Mouse (Mus musculus) myocyte (in vitro differentiated cells): ENCODE measurements around the gene Lrrc2.

Experiments
- CEBPB ChIP-seq: IDR thresholded peaks from 2 replicates; pipeline ENCODE4 v1.6.1; 2011; ENCODE audit warnings: mild to moderate bottlenecking, moderate library complexity; ENCODE audit not compliant: poor library complexity, insufficient read depth, severe bottlenecking
- E2F4 ChIP-seq: IDR thresholded peaks from one replicate; pipeline ENCODE4 v1.6.1; 2011; ENCODE audit warnings: mild to moderate bottlenecking, control low read depth, moderate library complexity; ENCODE audit not compliant: insufficient read depth
- MAX ChIP-seq: IDR thresholded peaks from one replicate; pipeline ENCODE4 v1.6.1; 2011; ENCODE audit warnings: low read depth, mild to moderate bottlenecking, control low read depth
- MYOG ChIP-seq, 3 experiments: IDR thresholded peaks; one replicate each; pipeline ENCODE4 v1.6.1; 2011; ENCODE audit warnings: control low read depth in 2 of 3, low read depth in 2 of 3, mild to moderate bottlenecking in 2 of 3; ENCODE audit not compliant: insufficient read length in 2 of 3, control insufficient read depth in 1 of 3, insufficient read depth in 1 of 3
- POLR2A ChIP-seq: IDR thresholded peaks from one replicate; pipeline ENCODE4 v1.6.1; 2011; ENCODE audit warnings: low read depth, mild to moderate bottlenecking, control low read depth, moderate library complexity; ENCODE audit not compliant: insufficient read length
- POLR2AphosphoS2 ChIP-seq: IDR thresholded peaks from one replicate; pipeline ENCODE4 v1.6.1; 2011; ENCODE audit warnings: low read depth, control low read depth; ENCODE audit not compliant: insufficient read length
- TCF12 ChIP-seq: IDR thresholded peaks from one replicate; pipeline ENCODE4 v1.6.1; 2011; ENCODE audit warnings: mild to moderate bottlenecking, control low read depth; ENCODE audit not compliant: poor library complexity, insufficient read depth, severe bottlenecking
- TCF3 ChIP-seq: IDR thresholded peaks from one replicate; pipeline ENCODE4 v1.6.1; 2011; ENCODE audit warnings: low read depth, control low read depth; ENCODE audit not compliant: insufficient read length
- USF1 ChIP-seq: IDR thresholded peaks from one replicate; pipeline ENCODE4 v1.6.1; 2011; ENCODE audit warnings: low read depth, mild to moderate bottlenecking, control low read depth, moderate library complexity

DNA sequence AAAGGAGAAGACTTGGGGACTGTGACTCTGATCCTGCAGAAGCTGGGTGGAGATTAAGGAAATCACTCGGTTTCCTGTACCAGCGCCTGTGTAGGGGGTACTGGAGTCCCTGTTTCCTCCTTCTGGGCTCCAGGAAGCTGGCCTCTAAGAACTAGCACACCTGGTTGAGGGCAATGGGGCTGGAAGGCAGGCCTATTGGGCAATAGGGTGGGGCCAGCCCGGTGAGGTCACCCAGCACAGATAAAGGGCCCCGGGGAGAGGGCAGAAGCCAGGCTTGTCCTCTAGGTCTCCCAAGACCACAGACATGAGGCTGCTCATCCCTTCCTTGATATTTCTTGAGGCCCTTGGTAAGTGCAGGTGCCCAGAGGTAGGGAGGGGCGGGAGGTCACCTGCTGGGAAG is 67.7 kb downstream of the Lrrc2 start, which contains the start of gene Ltf:
- TF ChIP-seq POLR2A (no peak), MYOG (IDR thresholded peaks at IDR 0.05; ENCODE audit: control insufficient read depth in 1 of 3, insufficient read depth in 1 of 3, insufficient read length in 2 of 3, low read depth in 2 of 3) (no peak), MAX (no peak), USF1 (no peak), POLR2AphosphoS2 (no peak), TCF3 (no peak), TCF12 (no peak), E2F4 (no peak), CEBPB (no peak)
